Mouse (Mus musculus) lung, postnatal 36 days (tissue): ENCODE results near the gene Sowahb.

Experiments used
- DNase-seq: peaks from one replicate; pipeline ENCODE4 v3.0.0; 2022; ENCODE audit warnings: mixed read lengths

Gene Sowahb

DNA sequence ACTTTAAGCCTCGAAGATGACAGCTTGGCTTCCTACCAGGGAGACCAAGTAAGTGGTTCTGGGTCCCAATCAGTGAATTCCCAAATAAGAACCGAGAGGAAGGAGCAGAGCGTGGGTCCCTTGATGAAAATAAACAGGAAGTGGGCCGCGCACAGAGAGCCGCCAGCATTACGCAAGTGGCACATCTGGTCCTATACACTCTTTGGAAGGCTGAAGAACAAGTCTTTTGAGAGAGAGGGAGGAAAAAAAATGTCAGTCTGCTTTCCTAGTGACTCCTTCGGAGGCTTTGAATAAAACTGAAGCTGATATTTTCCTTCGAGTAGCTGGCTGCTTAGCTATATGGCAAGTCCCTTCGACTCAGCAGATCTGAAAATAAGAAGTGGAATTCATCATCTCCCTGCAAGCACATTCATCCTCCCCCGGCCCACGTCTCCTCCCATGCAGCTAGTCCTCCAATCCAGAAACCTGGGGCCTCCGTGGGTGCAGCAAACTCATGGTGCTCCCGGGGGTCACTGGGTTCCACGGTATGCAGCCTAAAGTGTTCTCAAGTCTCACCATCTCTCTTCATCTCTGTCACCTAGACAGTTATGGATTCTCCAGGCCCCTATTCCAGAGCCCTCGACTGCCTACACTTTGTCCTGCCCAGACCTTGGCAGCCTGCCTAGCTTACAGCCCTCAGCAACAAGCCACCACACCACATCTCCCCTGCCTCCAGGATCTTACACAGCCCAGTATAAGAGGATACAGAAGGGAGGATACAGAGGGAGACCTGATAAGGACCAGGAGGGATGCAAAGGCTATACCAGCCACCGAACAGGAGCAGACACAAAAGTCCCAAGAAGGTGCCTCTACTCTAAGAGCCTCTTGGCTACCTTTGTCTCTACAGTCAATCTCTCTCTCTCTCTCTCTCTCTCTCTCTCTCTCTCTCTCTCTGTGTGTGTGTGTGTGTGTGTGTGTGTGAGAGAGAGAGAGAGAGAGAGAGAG lies 43.8 kb downstream of the Sowahb start:
- peak; percentile 76 for DNase-seq

DNA sequence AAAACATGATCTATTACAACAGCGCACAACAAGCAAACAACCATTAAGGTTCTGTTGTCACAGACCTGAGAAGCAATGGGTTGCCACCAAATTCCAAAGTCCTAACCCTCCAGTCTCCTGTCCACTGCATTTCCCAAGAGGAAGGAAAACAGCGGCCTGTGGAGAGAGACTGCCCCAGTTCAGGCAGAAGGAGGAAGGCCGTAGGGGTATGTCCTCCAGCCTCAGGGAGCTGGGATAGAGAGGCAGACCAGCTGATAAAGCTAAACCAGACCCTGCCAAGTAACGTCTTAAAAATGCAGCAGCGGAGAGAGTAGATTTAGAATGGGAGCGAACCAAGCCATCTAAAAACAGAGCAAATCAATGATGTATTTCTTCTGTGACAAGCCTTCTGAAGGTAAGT lies 44.8 kb downstream of the Sowahb start:
- no peak for DNase-seq

DNA sequence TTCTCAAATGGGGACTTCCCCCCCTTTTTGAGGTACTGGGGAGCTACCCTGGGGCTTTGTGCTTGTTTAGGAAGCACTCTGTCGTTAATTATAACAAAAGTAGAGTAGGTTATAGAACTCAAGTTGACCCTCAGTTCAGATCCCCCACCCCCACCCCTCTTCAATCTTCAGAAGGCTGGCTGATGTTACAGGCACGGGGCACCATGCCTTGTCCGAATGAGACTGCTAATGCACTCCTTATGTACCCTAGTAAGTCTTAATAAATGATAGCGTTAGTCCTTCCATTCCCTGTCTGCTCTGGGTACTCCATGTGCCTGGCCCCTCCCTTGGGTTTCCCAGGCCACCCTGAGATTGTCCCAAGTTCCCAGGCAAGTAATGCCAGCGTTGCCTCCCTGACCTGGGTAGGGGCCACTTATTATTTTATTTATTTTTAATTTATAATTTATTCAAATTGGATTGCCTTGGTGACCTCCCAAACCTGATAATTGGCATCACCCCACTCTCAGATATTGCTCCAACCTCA lies 46.3 kb downstream of the Sowahb start:
- DNase-seq: no peak

DNA sequence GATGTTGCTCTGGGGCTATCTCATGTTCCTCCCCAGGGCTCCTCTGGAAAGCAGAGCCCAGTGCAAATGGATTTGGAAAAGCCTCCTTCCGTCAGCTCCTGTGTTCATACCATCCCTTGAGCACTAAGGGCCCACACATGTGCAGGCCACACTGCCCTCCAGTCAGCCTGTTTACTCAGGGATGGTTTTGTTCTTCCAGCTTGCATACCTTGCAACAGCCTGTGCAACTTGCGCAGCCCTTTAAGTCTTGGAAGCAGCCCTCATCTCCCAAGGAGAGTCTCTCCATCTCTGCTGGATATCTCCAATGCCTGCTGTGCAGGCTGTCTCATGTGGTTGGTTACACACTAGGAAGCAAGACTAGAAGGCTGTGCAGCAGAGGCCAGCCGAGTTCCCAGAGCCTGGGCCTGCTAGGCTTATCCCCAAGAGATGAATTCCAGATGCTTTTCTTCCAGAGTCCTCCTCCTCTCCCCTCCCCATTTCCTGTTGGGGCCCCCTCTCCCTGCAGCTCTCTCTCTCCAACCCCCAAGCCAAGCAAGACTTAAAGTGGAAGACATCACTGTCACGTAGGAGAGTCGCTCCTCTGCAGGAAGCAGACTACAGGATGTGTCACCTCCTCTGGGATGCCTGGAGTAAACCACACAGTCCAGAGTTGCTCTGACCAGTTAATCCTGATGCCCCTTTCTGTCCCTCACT lies 47.2 kb downstream of the Sowahb start:
- DNase-seq: peak; percentile 49

DNA sequence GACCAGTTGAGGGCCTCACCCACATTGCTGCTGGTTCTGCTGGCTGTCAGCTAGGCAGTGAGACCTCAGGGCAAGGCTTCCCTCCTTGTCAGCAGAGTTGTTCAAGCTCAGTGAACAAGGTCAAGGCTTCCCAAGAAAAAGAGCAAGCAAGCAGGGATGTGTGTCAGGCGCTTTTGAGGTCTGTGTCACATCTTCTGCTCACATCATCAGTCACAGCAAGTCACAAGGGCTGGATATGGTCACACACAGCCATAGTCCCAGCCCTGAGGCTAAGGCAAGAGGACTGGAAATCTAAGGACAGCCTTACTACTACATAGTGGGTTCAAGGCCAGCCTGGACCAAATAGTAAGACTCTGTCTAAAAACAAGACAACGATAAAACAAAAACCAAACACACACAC lies 50.0 kb downstream of the Sowahb start:
- DNase-seq: no peak

DNA sequence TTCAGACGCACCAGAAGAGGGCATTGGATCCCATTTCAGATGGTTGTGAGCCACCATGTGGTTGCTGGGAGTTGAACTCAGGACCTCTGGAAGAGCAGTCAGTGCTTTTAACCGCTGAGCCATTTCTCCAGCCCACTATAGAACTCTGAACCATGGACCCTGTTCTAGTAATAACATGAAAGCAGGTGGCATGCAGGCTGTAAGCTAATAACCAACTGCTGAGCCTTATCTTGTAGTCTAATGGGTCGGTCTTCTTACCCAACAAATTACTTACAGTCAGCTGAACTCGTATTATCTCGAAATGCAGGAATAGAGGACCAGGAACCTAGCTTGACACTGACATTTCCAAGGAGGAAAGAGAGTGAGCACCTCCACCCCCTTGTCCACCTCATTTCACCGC lies 50.5 kb downstream of the Sowahb start:
- no peak for DNase-seq

DNA sequence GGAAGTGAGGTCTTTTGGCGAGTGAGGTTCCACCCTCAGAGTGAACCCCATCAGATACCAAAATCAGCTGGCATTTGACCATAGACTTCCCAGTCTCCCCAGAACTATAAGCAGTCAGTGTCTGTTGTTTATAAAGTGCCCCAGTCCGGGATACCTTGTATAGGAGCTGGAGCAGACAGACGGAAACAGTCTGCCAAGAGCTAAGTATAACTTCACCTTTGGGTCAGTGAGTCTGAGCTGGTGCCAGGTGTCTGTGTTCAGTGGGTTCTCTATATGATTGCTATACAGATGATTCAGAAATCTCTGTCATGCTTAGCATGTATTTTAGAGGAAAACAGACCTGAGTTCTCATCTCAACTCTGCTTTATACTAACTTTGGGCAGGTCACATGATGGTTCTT lies 52.7 kb downstream of the Sowahb start:
- DNase-seq: no peak
